Mouse (Mus musculus) embryo, embryonic 9.5 days (tissue): ENCODE results near the gene Sh3tc1.

Experiments
- DNase-seq: peaks from one replicate; pipeline ENCODE4 v3.0.0-alpha.2; 2017; ENCODE audit errors: extremely low spot score

Gene Sh3tc1

GRCm38 (mm10) chr5:35722654-35723053 is 17.1 kb downstream of the Sh3tc1 start:
- no peak for DNase-seq

- no peak for DNase-seq
Measured at GRCm38 (mm10) chr5:35721933-35722332, 17.9 kb downstream of the Sh3tc1 start.

- DNase-seq: no peak
Measured at GRCm38 (mm10) chr5:35719880-35720279, 19.9 kb downstream of the Sh3tc1 start.

- DNase-seq: no peak
Measured at GRCm38 (mm10) chr5:35719343-35719742, 20.4 kb downstream of the Sh3tc1 start.

- DNase-seq: no peak
Measured at GRCm38 (mm10) chr5:35718817-35719216, 21.0 kb downstream of the Sh3tc1 start.

GRCm38 (mm10) chr5:35717946-35718345 is 21.8 kb downstream of the Sh3tc1 start:
- DNase-seq: peak; percentile 28

GRCm38 (mm10) chr5:35717455-35717854 is 22.3 kb downstream of the Sh3tc1 start:
- DNase-seq: no peak

GRCm38 (mm10) chr5:35713649-35714354 is 26.0 kb downstream of the Sh3tc1 start:
- DNase-seq: peak; percentile 75

GRCm38 (mm10) chr5:35712517-35712916 is 27.3 kb downstream of the Sh3tc1 start:
- no peak for DNase-seq

GRCm38 (mm10) chr5:35710931-35711330 is 28.9 kb downstream of the Sh3tc1 start:
- no peak for DNase-seq

- DNase-seq: no peak
Measured at GRCm38 (mm10) chr5:35710481-35710880, 29.3 kb downstream of the Sh3tc1 start.

GRCm38 (mm10) chr5:35705411-35705810 is 34.4 kb downstream of the Sh3tc1 start:
- no peak for DNase-seq

GRCm38 (mm10) chr5:35703814-35704213 is 36.0 kb downstream of the Sh3tc1 start:
- no peak for DNase-seq

GRCm38 (mm10) chr5:35703183-35703582 is 36.6 kb downstream of the Sh3tc1 start:
- no peak for DNase-seq

- no peak for DNase-seq
Measured at GRCm38 (mm10) chr5:35702582-35703140, 37.1 kb downstream of the Sh3tc1 start.

- DNase-seq: peak; percentile 64
Measured at GRCm38 (mm10) chr5:35701042-35701441, 38.7 kb downstream of the Sh3tc1 start.

GRCm38 (mm10) chr5:35695815-35696214 is 44.0 kb downstream of the Sh3tc1 start:
- no peak for DNase-seq

GRCm38 (mm10) chr5:35693638-35694037 is 46.1 kb downstream of the Sh3tc1 start:
- no peak for DNase-seq

- DNase-seq: no peak
Measured at GRCm38 (mm10) chr5:35691246-35691645, 48.5 kb downstream of the Sh3tc1 start.

GRCm38 (mm10) chr5:35690485-35691165 is 49.2 kb downstream of the Sh3tc1 start:
- no peak for DNase-seq

- no peak for DNase-seq
Measured at GRCm38 (mm10) chr5:35689374-35689773, 50.4 kb downstream of the Sh3tc1 start.

- no peak for DNase-seq
Measured at GRCm38 (mm10) chr5:35688851-35689250, 50.9 kb downstream of the Sh3tc1 start.

- DNase-seq: no peak
Measured at GRCm38 (mm10) chr5:35687098-35687497, 52.7 kb downstream of the Sh3tc1 start.
